Mouse (Mus musculus): ENCODE results near the gene Pnpla8. TPM values are rescaled to one million over a fixed set of nuclear protein-coding genes. Genes with fewer than 3 reads are reported as not detected.
A peak's percentile ranks its signal among the peaks of the same experiment; 100 is the strongest.

Pnpla8 gene
- polyA plus RNA-seq, 1 experiment from 2014 or later, result 133 TPM

DNA sequence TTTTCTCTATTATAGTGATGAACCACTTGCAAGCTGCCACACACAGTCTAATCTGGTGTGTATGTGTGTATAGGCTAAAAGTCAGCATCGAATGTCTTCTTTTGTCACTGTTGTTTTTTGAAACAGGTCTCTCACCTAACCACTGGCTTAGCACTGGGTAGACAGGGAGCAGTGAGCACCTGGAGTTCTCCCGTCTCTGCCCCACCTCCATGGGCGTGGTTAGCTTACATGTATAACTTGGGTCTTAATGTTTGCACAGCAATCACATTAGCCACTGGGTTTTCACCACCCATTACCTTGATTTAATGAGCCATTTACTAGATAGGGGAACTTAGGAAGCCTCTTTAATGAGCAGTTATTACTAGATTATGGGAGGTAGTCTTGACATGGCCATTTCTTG is 60.4 kb downstream of the Pnpla8 start:
- Histone ChIP-seq H3K4me1 (no peaks in the 10 kb centered on the region), H3K4me2 (no peak overlapping the region), H3K9ac (replicated peaks) (no peak overlapping the region), H3K4me3 (replicated peaks) (no peak overlapping the region), H3K9me3 (replicated peaks) (no peaks in the 10 kb centered on the region), H3K36me3 (peaks cover 5% of the 10 kb centered on the region), H3K27ac (replicated peaks) (no peak overlapping the region), H3K27me3 (replicated peaks) (no peaks in the 10 kb centered on the region)
- 82% methylated on average over 3 of the region's 3 CpGs for WGBS
- no peak for ATAC-seq (ENCODE audit: low FRiP score)

DNA sequence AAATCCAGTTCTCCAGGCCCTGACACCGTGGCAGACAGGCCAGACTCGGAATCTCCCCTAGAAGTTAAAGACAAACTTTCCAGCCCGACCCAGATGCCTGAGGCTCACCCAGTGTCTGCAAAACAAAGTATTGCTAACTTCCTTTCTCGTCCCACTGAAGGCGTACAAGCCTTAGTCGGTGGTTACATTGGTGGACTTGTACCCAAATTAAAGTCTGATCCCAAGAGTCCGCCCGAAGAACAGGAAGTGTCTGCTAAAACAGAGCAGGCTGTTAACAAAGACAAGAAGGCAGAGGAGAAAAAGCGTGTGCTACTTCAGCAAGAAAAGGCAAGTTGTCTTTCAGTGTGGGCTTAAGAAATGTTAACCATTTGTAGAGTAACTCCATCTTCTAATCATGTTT is 62.2 kb downstream of the Pnpla8 start:
- ATAC-seq (ENCODE audit: low FRiP score), result no peak
- no peak overlapping the region for H3K27ac ChIP-seq (replicated peaks)

DNA sequence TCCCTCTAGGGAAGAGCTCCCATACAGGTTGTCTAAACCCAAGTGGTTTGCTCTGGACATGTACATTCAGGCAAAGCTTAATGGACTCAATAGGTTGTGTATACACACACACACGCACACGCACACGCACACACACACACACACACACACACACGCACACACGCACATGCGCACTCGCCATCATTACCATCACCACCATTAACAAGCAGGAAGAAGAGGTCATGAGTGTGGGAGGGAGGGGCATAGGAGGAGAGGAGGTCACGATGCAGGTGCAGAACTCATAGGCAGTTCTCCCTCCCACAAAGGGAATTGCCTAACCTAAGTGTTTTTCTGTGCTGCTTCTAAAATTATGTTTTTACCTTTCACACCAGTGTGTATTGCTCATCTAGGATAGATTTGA is 65.8 kb downstream of the Pnpla8 start:
- no peaks in the 10 kb centered on the region for H3K4me1 ChIP-seq
- H3K27ac ChIP-seq (replicated peaks), result no peak overlapping the region
- no peak overlapping the region for H3K4me2 ChIP-seq
- H3K36me3 ChIP-seq, result peaks cover 23% of the 10 kb centered on the region
- 90% methylated on average over 8 of the region's 8 CpGs for WGBS
- no peaks in the 10 kb centered on the region for H3K27me3 ChIP-seq (replicated peaks)
- no peak for ATAC-seq (ENCODE audit: low FRiP score)
- H3K9ac ChIP-seq (replicated peaks), result no peak overlapping the region
- H3K4me3 ChIP-seq (replicated peaks), result no peak overlapping the region
- no peaks in the 10 kb centered on the region for H3K9me3 ChIP-seq (replicated peaks)

More for the DNA sequence above, 62.2 kb downstream of the Pnpla8 start:
- 73% methylated on average over 9 of the region's 9 CpGs for WGBS
- H3K9me3 ChIP-seq (replicated peaks), result no peaks in the 10 kb centered on the region
- no peak overlapping the region for H3K4me2 ChIP-seq
- peaks cover 9% of the 10 kb centered on the region for H3K36me3 ChIP-seq
- no peaks in the 10 kb centered on the region for H3K4me1 ChIP-seq
- H3K4me3 ChIP-seq (replicated peaks), result no peak overlapping the region
- H3K9ac ChIP-seq (replicated peaks), result no peak overlapping the region
- H3K27me3 ChIP-seq (replicated peaks), result no peaks in the 10 kb centered on the region

DNA sequence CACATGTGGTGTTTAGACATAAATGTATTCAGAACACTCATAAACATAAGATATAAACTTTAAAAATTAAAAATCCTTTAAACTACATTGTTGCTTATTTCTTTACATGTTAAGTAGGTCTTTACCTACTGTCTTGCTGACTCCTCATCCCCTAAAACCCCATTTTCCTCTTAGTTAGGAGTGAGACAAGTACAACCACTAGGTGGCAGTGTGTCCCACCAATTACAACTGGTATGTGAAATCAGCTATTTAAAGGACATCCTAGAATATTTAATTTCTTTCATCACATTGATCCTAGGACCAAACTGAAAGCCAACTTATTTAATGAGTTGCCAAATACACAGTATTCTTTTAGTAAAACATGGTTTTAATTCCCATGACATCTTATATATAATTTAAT is 71.1 kb downstream of the Pnpla8 start:
- H3K27me3 ChIP-seq (replicated peaks), result no peaks in the 10 kb centered on the region
- H3K27ac ChIP-seq (replicated peaks), result no peak overlapping the region
- H3K9me3 ChIP-seq (replicated peaks), result no peaks in the 10 kb centered on the region
- H3K4me2 ChIP-seq, result no peak overlapping the region
- peak; percentile 68 for ATAC-seq (ENCODE audit: low FRiP score)
- H3K4me1 ChIP-seq, result no peaks in the 10 kb centered on the region
- peaks cover 16% of the 10 kb centered on the region for H3K36me3 ChIP-seq
- no peak overlapping the region for H3K9ac ChIP-seq (replicated peaks)
- H3K4me3 ChIP-seq (replicated peaks), result no peak overlapping the region

DNA sequence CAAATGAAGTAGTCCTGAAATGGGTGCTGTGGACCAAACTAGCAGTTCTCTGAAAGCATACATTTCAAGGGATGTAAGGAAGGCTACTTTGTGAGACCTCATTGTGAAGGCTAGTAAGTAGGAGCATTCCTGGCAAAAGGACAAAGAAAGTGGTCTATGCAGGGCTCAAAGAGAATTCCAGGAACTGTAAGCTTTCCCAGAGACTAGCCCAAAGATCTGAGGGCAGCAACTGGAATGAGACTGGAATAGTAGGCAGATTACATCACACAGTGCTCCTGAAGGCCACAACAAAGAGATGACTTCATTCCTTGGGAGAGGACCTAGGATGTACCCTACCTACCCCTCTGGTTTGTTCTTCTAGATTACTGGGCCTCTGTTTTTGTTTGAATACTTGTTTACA is 79.6 kb downstream of the Pnpla8 start:
- H3K27me3 ChIP-seq (replicated peaks), result no peaks in the 10 kb centered on the region
- no peak for ATAC-seq (ENCODE audit: low FRiP score)
- no peak overlapping the region for H3K4me3 ChIP-seq (replicated peaks)
- peaks cover 16% of the 10 kb centered on the region; the same call in 1 of the 2 replicates for H3K36me3 ChIP-seq
- no peak overlapping the region for H3K9ac ChIP-seq (replicated peaks)
- no peaks in the 10 kb centered on the region for H3K9me3 ChIP-seq (replicated peaks)
- no peak overlapping the region for H3K27ac ChIP-seq (replicated peaks)
- H3K4me2 ChIP-seq, result no peak overlapping the region
- no peaks in the 10 kb centered on the region for H3K4me1 ChIP-seq

DNA sequence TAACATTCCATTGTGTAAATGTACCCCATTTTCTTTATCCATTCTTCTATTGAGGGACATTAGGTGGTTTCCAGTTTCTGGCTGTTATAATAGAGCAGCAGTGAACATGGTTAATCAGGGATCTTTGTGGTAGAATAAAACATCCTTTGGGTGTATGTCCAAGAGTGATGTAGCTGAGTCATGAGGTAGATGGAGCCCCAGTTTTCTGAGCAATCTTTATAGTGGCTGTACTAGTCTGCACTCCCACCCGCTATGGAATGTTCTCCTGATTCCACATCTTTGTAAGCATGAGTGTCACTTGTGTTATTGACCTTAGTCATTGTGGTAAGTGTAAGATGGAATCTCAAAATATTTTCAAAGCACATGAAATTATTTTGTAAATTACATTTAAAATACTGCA is 82.8 kb downstream of the Pnpla8 start:
- no peak for ATAC-seq (ENCODE audit: low FRiP score)
- Histone ChIP-seq H3K4me3 (replicated peaks) (no peak overlapping the region), H3K4me1 (no peaks in the 10 kb centered on the region), H3K36me3 (peaks cover 30% of the 10 kb centered on the region), H3K4me2 (no peak overlapping the region), H3K27me3 (replicated peaks) (no peaks in the 10 kb centered on the region), H3K9ac (replicated peaks) (no peak overlapping the region), H3K27ac (replicated peaks) (no peak overlapping the region), H3K9me3 (replicated peaks) (no peaks in the 10 kb centered on the region)
- 95% methylated on average over 1 of the region's 1 CpGs for WGBS

DNA sequence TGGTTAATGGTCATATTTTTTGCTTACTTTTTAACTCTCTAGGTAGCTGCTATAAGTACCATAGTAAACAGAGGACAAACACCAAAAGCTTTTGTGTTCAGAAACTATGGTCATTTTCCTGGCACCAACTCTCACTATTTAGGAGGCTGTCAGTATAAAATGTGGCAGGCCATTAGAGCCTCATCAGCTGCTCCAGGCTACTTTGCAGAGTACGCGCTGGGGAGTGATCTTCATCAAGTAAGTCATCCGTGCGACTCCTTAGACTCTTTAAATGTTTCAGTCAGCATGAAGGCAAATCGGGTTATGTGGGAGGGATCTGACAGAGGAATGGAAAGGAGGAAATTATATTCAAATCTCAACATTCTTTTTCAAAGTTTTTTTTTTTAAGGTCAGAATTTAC is 83.7 kb downstream of the Pnpla8 start:
- Histone ChIP-seq H3K27ac (replicated peaks) (no peak overlapping the region), H3K27me3 (replicated peaks) (no peaks in the 10 kb centered on the region), H3K9me3 (replicated peaks) (no peaks in the 10 kb centered on the region), H3K4me3 (replicated peaks) (no peak overlapping the region), H3K4me1 (no peaks in the 10 kb centered on the region), H3K4me2 (no peak overlapping the region), H3K9ac (replicated peaks) (no peak overlapping the region), H3K36me3 (peaks cover 31% of the 10 kb centered on the region)
- ATAC-seq (ENCODE audit: low FRiP score), result no peak
- WGBS, result 20% methylated on average over 5 of the region's 5 CpGs

DNA sequence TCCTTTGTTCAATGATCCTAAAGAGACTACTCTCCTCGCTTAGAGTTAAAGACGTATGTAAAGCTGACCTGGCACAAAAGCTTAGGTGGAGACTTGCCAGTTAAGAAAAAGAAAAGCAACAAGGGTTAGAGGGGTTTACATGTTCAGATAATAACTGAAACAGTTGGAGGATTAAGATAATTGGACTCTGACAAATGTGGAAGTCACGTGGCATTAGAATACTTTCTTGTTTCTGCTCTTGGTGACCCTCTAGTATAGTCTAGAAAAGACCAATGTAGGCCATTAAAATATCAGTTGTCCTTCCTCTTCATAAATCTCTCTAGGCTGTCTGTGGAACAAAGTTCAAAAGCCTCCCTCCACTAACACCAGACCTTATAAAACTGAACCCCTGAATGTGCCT is 87.1 kb downstream of the Pnpla8 start:
- no peak for ATAC-seq (ENCODE audit: low FRiP score)
- H3K4me2 ChIP-seq, result no peak overlapping the region
- peaks cover 18% of the 10 kb centered on the region for H3K36me3 ChIP-seq
- no peaks in the 10 kb centered on the region for H3K27me3 ChIP-seq (replicated peaks)
- H3K9ac ChIP-seq (replicated peaks), result no peak overlapping the region
- 86% methylated on average over 3 of the region's 3 CpGs for WGBS
- H3K9me3 ChIP-seq (replicated peaks), result no peaks in the 10 kb centered on the region
- no peaks in the 10 kb centered on the region for H3K4me1 ChIP-seq
- no peak overlapping the region for H3K4me3 ChIP-seq (replicated peaks)
- no peak overlapping the region for H3K27ac ChIP-seq (replicated peaks)

DNA sequence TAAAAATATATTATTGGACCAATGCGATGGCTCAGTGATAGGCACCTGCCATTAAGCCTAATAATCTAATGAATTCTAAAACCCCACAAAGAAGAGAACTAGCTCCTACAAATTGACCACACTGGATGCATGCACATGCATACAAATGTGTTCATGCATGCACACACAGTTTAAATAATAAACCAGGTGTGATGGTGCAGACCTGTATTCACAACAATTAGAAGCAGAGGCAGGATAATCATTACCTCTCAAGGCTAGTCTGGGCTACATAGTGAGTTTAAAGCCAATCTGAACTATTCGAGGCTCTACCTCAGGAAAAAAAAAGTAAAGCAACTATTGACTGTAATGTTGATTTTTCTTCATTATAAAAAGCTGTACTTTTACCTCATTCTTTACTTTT is 94.0 kb downstream of the Pnpla8 start:
- 96% methylated on average over 2 of the region's 2 CpGs for WGBS
- Histone ChIP-seq H3K36me3 (0 out of 2 replicates have a peak, but pooled peaks cover 10% of the 10 kb centered on the region), H3K27ac (replicated peaks) (no peak overlapping the region), H3K4me1 (no peaks in the 10 kb centered on the region), H3K9me3 (replicated peaks) (no peaks in the 10 kb centered on the region), H3K4me3 (replicated peaks) (no peak overlapping the region), H3K4me2 (no peak overlapping the region), H3K27me3 (replicated peaks) (no peaks in the 10 kb centered on the region), H3K9ac (replicated peaks) (no peak overlapping the region)
- no peak for ATAC-seq (ENCODE audit: low FRiP score)

DNA sequence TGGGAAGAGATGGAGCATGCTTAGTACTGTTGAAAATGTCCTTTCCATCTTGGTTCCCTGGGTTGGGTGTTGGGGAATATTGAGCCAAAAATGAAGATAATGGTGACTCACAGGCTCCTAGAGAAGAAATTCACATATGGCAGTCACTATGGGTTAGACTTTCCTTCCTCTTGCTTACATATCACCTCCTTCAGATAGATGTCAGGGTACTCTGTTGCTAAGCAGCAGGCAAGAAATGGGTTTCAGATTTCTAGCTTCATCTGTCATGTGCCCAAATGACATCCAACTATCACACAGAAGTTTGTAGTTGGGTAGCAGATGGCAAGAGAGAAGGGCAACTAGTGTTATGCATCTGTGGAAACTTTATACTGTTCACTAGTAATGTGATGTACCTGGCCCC is 103.9 kb downstream of the Pnpla8 start:
- Histone ChIP-seq H3K9ac (replicated peaks) (no peak overlapping the region), H3K27me3 (replicated peaks) (no peaks in the 10 kb centered on the region), H3K4me3 (replicated peaks) (no peak overlapping the region), H3K36me3 (0 out of 2 replicates have a peak, but pooled peaks cover 4% of the 10 kb centered on the region), H3K4me1 (peaks cover 4% of the 10 kb centered on the region; the same call in 1 of the 2 replicates), H3K4me2 (no peak overlapping the region), H3K9me3 (replicated peaks) (no peaks in the 10 kb centered on the region), H3K27ac (replicated peaks) (no peak overlapping the region)
- no peak for ATAC-seq (ENCODE audit: low FRiP score)

DNA sequence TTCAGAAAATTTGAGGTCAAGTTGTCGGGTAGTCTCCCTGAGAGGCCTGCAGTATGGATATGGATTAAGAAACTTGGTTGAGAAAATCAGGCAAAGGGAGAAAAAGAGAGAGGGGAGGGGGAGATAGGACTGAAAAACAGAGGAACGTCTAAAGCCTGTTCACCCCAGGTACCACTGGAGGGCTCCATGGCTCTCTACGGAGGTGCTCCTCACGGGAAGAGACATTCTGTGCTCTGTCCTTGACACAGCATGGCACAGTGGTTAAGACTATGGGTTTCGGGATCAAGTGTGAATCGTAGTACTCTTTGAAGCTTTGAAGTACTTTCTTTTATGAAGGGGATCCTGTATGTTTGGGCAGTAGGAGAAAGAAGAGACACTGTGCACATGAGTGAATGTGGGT is 106.3 kb downstream of the Pnpla8 start:
- WGBS, result 35% methylated on average over 6 of the region's 6 CpGs
- no peak overlapping the region for H3K4me2 ChIP-seq
- ATAC-seq (ENCODE audit: low FRiP score), result no peak

DNA sequence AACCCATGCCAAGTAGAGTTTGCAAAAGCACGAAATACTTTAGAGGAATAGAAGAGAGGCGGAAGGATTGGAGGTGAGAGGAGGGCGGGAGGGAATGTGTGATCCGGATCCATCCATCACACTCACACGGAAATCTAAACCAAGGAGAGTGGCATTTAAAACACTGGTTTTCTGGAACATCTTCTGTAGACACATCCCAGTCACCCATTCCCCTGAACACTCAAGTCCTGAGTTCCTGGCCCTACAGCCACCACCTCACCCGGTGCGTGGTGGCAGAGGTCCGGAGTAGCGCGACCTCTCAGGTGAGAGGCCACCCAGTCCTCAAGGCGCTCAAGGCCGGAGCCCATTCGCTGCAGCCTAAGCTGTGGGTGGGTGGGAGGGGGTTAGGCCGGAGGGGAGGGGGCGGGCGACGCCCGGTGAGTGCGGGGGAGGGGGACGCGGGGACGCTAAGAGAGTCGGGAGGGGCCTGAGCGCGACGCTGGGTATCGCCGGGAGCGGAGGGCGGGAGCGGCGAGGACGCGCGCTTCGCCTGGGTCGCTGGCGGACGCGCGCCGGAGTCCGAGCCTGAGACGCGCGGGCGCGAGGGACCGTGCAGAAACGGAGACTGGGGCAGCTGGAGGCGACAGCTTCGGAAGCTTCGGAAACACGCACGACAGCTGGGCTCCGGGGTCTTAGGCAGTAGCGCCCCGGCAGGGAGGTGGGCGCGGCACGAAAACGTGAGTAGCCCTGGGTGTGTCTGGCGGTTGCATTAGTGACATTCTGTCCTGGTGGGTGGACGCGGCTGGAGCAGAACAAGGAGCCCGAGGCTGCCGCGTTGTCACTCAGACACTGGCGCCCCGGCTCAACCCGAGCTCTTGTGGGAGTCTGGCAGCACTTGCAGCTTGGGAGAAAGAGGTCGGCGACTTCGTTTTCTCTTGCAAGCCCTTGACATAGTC is 107.5 kb downstream of the Pnpla8 start, which contains the start of gene Nrcam:
Nrcam (plus strand) TSS at position 505 of the 935 bp plus-strand sequence.
- WGBS, result 2% methylated on average over 70 of the region's 74 CpGs
- peak; percentile 85 for ATAC-seq (ENCODE audit: low FRiP score)

More for the DNA sequence above, 106.3 kb downstream of the Pnpla8 start:
- no peaks in the 10 kb centered on the region for H3K9me3 ChIP-seq (replicated peaks)
- H3K27ac ChIP-seq (replicated peaks), result no peak overlapping the region
- peaks cover 23% of the 10 kb centered on the region for H3K4me1 ChIP-seq
- H3K4me3 ChIP-seq (replicated peaks), result no peak overlapping the region
- H3K9ac ChIP-seq (replicated peaks), result no peak overlapping the region
- no peaks in the 10 kb centered on the region for H3K36me3 ChIP-seq
- H3K27me3 ChIP-seq (replicated peaks), result no peaks in the 10 kb centered on the region

More for the DNA sequence above, 107.5 kb downstream of the Pnpla8 start, which contains the start of gene Nrcam:
- Histone ChIP-seq H3K27me3 (replicated peaks) (no peaks in the 10 kb centered on the region), H3K36me3 (no peaks in the 10 kb centered on the region), H3K9me3 (replicated peaks) (no peaks in the 10 kb centered on the region), H3K4me1 (peaks cover 29% of the 10 kb centered on the region), H3K4me3 (replicated peaks) (peak within 1 kb of the TSS; percentile 64), H3K27ac (replicated peaks) (peak within 1 kb of the TSS; percentile 93), H3K4me2 (peak within 1 kb of the TSS; percentile 73), H3K9ac (replicated peaks) (peak within 1 kb of the TSS; percentile 84)
